Mouse (Mus musculus) heart, embryonic 14.5 days (tissue): ENCODE results near the gene Pim1. TPM values are rescaled to one million over a fixed set of nuclear protein-coding genes. Genes with fewer than 3 reads are reported as not detected.

Source experiments
- ATAC-seq: fragments of 200-750 bp; cut with Nextera tagmentation; 2 replicates; pipeline ENCODE4 v1.8.0; 2017; ENCODE audit warnings: low read depth, moderate TSS enrichment; ENCODE audit not compliant: insufficient number of reproducible peaks, insufficient read depth, low FRiP score
- H3K27ac ChIP-seq, 2 experiments: fragments of 200-500 bp in 1 of 2; fragments of 300-500 bp in 1 of 2; sonication (generic) in 1 of 2; replicated peaks in 1 of 2; 2 replicates each; pipeline ENCODE4 v1.5.1; 2012 to 2014; ENCODE audit warnings: low read depth in 2 of 2, low read length in 2 of 2, control low read depth in 1 of 2, mild to moderate bottlenecking in 1 of 2, mixed read lengths in 1 of 2; ENCODE audit not compliant: control insufficient read depth in 1 of 2, insufficient read depth in 1 of 2
- H3K27me3 ChIP-seq: fragments of 300-500 bp; sonication (generic); 2 replicates; pipeline ENCODE4 v1.6.1; 2014; ENCODE audit warnings: mild to moderate bottlenecking, low read length, control low read depth; ENCODE audit not compliant: control insufficient read depth, insufficient read depth
- H3K36me3 ChIP-seq: fragments of 300-500 bp; sonication (generic); 2 replicates; pipeline ENCODE4 v1.6.1; 2014; ENCODE audit warnings: mild to moderate bottlenecking, control low read depth, low read length, mixed read lengths; ENCODE audit not compliant: control insufficient read depth, insufficient read depth
- H3K4me1 ChIP-seq, 2 experiments: fragments of 200-500 bp in 1 of 2; fragments of 300-500 bp in 1 of 2; sonication (generic) in 1 of 2; 2 replicates each; pipeline ENCODE4 v1.6.1; 2012 to 2014; ENCODE audit warnings: low read length in 2 of 2, control low read depth in 1 of 2, mixed read lengths in 1 of 2; ENCODE audit not compliant: control insufficient read depth in 2 of 2, insufficient read depth in 2 of 2
- H3K4me2 ChIP-seq: fragments of 300-500 bp; sonication (generic); 2 replicates; pipeline ENCODE4 v1.6.1; 2014; ENCODE audit warnings: mild to moderate bottlenecking, low read length
- H3K4me3 ChIP-seq, 2 experiments: fragments of 200-500 bp in 1 of 2; fragments of 300-500 bp in 1 of 2; sonication (generic) in 1 of 2; 2 replicates each; pipeline ENCODE4 v1.5.1; 2012 to 2014; ENCODE audit warnings: low read length in 2 of 2, mild to moderate bottlenecking in 2 of 2, control low read depth in 1 of 2, low read depth in 1 of 2, moderate library complexity in 1 of 2; ENCODE audit not compliant: control insufficient read depth in 1 of 2, insufficient read depth in 1 of 2
- H3K9ac ChIP-seq: fragments of 300-500 bp; sonication (generic); 2 replicates; pipeline ENCODE4 v1.6.1; 2014; ENCODE audit warnings: mild to moderate bottlenecking, low read length
- H3K9me3 ChIP-seq: fragments of 300-500 bp; sonication (generic); 2 replicates; pipeline ENCODE4 v1.6.1; 2016; ENCODE audit warnings: low read length, control low read depth; ENCODE audit not compliant: control insufficient read depth
- WGBS: fragments of 180-500 bp; shearing (Covaris S2); extraction: QIAGEN DNeasy Blood & Tissue Kit; methylation state at CpG from one replicate; pipeline ENCODE4 v1.1.7; 2014; 5-methylcytosine and 5-hydroxymethylcytosine counted together
- polyA plus RNA-seq: library from polyadenylated mRNA; unstranded; fragments of >200 nt; fragmentation: Nextera tagmentation; extraction: Ambion mirVana; gene quantifications from 2 replicates; pipeline ENCODE4 v1.2.1, GENCODE M21; 2014

Pim1 gene
- polyA plus RNA-seq, 1 experiment from 2014 or later: 16.5 TPM

DNA sequence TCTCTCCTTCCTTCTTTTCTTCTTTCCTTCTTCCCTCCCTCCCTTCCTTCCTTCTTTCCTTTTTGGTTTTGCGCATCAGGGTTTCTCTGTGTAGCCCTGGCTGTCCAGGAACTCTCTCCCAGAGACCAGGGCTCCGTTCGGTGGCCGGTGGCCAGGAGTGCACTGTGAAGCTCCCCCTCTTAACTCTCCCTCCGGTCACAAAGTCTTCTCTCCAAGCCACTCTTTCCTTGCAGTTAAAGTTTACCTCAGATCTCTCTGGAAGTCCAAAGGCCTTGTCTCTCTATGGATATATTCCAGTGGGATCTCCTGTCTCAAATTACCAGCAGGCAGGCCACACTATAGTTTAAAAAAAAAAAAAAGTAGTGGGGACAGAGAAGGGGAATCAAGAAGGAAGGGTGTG is 54.7 kb downstream of the Pim1 start:
- 86% methylated on average over 5 of the region's 5 CpGs for WGBS
- Histone ChIP-seq H3K27me3 (no peaks in the 10 kb centered on the region), H3K27ac (no peak overlapping the region), H3K4me3 (no peak overlapping the region), H3K9me3 (no peaks in the 10 kb centered on the region), H3K4me1 (peaks cover 2% of the 10 kb centered on the region in 2 experiments; a peak in 3 of 4 replicates), H3K4me2 (no peak overlapping the region), H3K9ac (no peak overlapping the region), H3K36me3 (no peaks in the 10 kb centered on the region)
- ATAC-seq: no peak

Other genes starting within 250 kb of the Pim1 start
- gene Ppil1, start 226.6 kb upstream of the Pim1 start, polyA plus RNA-seq: 98.2 and 106 TPM in 2 replicates
- gene BC004004, start 222.0 kb upstream of the Pim1 start, polyA plus RNA-seq: 106 and 112 TPM in 2 replicates
- 0.77 and 1.1 TPM in 2 replicates for gene Pi16, start 173.1 kb upstream of the Pim1 start, polyA plus RNA-seq
- 342 and 368 TPM in 2 replicates for gene Mtch1, start 142.8 kb upstream of the Pim1 start, polyA plus RNA-seq
- 2.4 and 2.8 TPM in 2 replicates for gene Fgd2, start 129.8 kb upstream of the Pim1 start, polyA plus RNA-seq
- not detected in 2 replicates for gene Gm17657, start 58.9 kb downstream of the Pim1 start, polyA plus RNA-seq
- gene Tbc1d22b, start 59.0 kb downstream of the Pim1 start, polyA plus RNA-seq: 8.1 and 10.2 TPM in 2 replicates
- 0.41 TPM in 1 of 2 replicates, not detected in the other for gene Tmem217, start 61.6 kb downstream of the Pim1 start, polyA plus RNA-seq
- 49.4 and 51.1 TPM in 2 replicates for gene Rnf8, start 124.0 kb downstream of the Pim1 start, polyA plus RNA-seq
- gene Gm28043, start 124.1 kb downstream of the Pim1 start, polyA plus RNA-seq: 2.1 and 3.3 TPM in 2 replicates
- 81.3 and 88.1 TPM in 2 replicates for gene Cmtr1, start 169.8 kb downstream of the Pim1 start, polyA plus RNA-seq
- gene Ccdc167, start 226.3 kb downstream of the Pim1 start, polyA plus RNA-seq: 17.8 and 19.5 TPM in 2 replicates